Mouse (Mus musculus) C2C12 (cell line): ENCODE measurements around the gene Ntpcr.

Source experiments
- CTCF ChIP-seq: IDR thresholded peaks from one replicate; pipeline ENCODE4 v1.5.1; 2011; ENCODE audit not compliant: control insufficient read depth, insufficient read depth, insufficient read length
- MAX ChIP-seq: IDR thresholded peaks from one replicate; pipeline ENCODE4 v1.6.1; 2011; ENCODE audit warnings: mild to moderate bottlenecking, control low read depth
- MYOG ChIP-seq: IDR thresholded peaks from one replicate; pipeline ENCODE4 v1.6.1; 2011; ENCODE audit not compliant: control insufficient read depth, insufficient read length; ENCODE audit errors: extremely low read depth

- TF ChIP-seq CTCF (no peak), MYOG (no peak), MAX (no peak)
Measured at GRCm38 (mm10) chr8:125699391-125700025, 30.3 kb upstream of the Ntpcr start.
